Mouse (Mus musculus) kidney, postnatal 10 days (tissue): ENCODE measurements at regions not wholly inside any gene's neighbourhood (a gene's known extent, or its start where the extent isn't known, plus 50 kb on each side); places are given as distances from the start of the nearest gene placed in this dataset.
"Not testable (repeated sequence)": the region's sequence is repeated elsewhere in the genome, so short reads cannot be mapped to it uniquely, and the experiment has no call there.

Source experiments
- DNase-seq: peaks from one replicate; pipeline ENCODE4 v3.0.0; 2021; ENCODE audit warnings: mixed read lengths

DNA sequence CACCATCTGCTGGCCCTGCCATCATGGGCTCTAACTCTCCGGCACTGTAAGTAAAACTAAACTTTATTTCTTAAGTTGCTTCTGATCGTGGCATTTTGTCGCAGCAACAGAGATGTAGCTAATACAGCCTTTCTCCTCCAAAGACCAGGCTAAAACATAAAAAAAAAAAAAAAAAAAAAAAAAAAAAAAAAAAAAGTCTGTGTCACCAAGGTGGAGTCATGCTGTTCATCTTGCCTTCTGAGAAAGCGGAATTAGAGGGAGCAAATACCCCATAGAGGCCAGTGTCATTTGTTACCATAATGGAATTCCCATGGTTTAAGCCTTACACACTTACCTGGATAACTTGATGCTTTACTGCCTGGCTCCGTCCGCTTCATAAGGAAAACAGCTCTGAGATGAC is 136.9 kb upstream of the Rybp start:
- no peak for DNase-seq

DNA sequence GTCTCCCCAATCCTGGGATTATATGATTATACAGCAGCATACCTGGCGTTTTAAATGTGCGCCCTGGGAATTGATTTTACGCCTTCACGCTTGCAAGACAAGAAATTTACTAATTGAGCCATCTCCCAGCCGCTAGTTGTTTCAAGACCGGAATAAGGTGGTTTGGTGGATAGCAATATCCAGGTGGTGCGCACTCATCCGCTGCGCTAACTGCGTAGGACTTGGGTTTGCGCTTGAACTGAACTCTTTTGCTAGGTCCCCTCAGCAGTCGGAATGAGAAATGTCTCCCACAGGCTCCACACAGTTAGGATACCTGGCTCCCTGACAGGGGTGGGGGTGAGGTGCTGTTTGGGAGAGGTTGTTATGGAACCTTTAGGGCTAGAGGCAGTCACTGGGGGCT is 136.4 kb upstream of the Rybp start:
- DNase-seq: no peak

GRCm38 (mm10) chr6:100422603-100423002 is 135.3 kb upstream of the Rybp start:
- no peak for DNase-seq

DNA sequence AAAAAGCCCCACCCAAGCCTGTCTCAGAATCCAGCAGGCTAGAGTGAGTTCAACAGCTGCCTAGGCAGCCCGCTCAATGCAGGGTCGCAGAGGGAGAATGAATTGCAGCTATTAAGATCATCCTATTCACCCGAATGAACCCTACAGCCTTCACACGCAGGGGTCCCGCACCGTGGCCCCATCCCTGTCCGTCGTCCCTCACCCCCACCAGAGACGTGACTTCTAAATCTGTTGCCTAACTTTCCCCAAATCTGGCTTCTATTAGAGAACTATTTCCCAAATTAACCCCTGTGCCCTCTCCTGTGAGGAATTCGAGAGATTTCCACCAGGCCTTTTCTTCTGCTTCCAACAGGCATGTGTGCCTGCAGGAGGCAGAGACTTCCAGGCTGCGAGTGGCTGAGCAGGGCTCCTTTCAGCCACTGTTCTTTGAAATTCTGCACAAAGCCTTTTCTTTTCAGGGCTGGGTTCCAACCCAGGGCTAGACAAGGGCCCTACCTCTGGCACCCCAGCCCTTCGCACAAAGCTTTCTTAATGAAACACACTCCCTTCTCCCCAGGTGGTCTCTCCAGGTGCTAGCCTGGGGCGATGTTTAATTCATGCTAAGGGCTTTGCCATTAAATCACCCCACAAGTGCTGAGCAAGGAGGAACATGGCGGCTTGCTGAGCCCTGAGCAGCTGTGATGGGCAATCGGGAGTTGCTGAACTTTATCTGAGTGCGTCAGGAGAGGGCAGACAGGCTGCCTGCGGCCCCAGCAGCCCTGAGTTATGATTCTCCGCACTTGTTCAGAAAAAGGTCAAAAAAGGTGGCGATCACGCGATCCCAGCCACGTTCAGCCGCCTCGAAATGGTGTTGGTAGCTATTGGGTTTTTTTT is 134.7 kb upstream of the Rybp start:
- DNase-seq: no peak

DNA sequence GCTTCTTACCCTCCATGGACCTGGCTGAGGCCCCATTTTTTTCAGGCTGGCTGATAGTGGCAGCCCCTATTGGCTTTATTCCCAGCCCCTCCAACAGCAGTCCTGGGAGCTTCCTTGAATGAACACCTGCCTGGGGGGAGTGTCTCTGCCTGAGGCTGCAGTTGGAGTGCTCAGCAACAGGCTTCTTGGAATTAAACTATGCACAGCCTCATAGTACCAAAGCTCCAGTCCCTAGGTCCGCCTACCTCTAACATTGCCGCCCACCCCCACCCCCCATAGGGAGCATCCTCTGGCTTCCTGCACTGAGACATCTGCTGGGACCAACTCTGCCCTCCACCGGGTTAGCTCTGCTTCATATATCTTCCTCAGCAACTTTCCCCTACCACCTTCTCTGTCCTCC is 133.3 kb upstream of the Rybp start:
- no peak for DNase-seq

DNA sequence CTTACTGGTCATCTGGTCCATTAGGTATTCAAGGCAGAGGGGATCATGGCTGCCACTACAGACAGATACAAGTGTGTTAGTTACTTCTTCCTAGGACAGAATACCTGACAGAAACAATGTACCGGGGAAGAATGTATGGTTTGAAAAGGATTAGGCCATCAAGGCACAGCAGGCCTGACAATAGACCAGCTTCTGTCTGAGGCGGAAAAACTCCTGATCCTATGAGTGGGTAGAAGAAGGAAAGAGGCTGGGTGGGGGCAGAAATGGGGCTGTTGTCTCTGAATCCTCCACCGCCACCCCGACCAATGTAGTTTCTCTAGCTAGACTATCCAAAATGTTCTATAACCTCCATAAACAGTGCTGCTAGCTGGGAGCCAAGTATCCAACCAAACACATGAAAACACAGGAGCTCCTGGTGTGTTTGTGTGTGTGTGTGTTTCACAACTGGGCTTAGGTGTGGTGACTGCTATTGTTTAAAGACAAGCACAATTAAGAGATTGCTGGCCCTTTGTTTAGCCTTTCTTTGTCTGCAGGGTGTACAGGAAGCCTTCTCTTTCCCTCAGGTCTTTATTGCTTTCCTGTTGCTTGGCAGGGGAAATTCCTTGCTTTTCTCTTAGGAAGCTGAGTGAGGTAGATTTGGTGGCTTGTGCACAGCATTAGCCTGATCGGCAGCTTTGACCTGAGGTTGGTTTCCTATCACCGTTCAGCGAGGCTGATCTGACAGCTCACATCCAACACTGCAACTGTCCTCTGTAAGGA is 132.7 kb upstream of the Rybp start:
- no peak for DNase-seq

DNA sequence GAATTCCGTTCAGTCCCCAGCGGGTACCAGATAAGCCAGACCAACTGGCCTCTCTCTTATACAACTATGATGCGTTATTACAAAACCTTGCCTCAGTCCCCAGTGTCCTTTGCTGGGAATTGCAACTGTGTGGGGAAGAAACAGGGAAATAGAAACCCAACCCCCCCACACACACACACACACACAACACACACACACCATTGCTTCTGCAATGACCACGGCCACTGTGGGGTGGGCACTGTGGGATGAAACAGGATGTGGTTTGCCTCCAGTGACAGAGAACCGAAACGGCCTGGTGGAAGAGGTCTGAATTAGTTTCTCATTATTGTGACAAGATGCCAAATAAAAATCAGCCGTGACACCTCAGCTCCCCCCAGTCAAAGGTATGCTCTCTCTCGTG is 128.8 kb upstream of the Rybp start:
- no peak for DNase-seq

GRCm38 (mm10) chr6:100415514-100415913 is 128.2 kb upstream of the Rybp start:
- DNase-seq: no peak

DNA sequence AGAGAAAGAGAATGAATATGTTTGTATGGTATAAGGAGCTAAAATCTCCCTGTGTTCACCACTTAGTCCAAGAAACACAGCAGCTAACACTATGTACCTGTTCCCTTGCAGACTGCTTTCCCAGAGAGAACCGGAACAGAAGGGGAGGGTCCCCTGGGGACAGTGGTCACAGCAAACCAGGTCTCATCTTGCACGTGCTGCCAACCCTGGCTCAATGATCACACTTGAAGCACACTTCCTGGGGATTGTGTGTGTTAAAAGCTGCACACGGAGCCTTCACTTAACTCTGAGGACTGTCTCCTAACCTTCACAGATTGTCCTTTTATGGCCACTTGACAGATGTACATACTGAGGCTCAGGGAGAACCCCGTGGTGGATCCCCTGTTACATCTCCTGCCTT is 127.6 kb upstream of the Rybp start:
- no peak for DNase-seq

- no peak for DNase-seq
Measured at GRCm38 (mm10) chr6:100412486-100412885, 125.2 kb upstream of the Rybp start.

DNA sequence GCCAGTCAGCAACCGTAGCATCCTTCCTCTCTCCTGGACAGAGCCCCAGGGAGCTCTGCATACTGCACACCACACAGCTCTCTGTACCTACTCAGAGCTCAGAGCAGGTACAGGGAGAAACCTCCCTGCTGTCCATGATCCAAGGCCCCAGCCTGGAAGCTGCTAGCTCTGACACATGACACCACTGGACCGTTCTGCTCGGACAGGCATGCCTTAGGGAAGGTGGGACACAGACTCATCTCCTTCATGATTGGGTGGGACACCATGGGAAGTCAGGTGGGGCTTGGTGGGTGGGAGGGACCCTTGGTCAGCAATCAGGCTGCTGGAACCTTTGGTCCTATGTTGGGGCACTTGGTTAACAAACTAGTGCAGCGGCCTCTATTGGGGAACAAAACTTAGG is 124.7 kb upstream of the Rybp start:
- DNase-seq: no peak

DNA sequence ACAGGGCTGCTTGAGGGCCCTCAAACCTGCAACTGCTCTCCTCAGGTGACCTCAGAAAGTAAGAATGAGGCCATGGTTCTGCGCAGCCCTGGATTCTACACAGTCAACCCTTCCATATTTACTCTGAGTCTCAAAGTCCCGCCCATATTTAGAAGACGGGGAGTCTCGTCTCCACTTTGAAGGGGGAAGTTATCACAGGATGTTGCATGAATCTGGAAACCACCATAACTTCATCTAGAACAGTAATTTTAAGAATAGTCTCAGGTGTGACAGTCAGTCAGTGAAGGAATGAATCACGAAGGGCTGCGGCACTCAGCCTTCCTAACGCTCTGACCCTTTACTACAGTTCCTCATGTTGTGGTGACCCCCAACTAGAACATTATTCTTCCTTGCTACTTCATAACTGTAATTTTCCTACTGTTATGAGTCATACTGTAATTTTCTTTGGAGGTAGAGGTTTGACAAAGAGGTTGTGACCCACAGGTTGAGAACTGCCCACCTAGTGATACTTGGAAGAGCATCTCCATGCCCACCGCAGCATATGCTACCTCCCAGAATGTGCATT is 122.9 kb upstream of the Rybp start:
- no peak for DNase-seq

- DNase-seq: no peak
Measured at GRCm38 (mm10) chr6:100408826-100409225, 121.5 kb upstream of the Rybp start.

GRCm38 (mm10) chr6:100406504-100406903 is 119.2 kb upstream of the Rybp start:
- DNase-seq: no peak

DNA sequence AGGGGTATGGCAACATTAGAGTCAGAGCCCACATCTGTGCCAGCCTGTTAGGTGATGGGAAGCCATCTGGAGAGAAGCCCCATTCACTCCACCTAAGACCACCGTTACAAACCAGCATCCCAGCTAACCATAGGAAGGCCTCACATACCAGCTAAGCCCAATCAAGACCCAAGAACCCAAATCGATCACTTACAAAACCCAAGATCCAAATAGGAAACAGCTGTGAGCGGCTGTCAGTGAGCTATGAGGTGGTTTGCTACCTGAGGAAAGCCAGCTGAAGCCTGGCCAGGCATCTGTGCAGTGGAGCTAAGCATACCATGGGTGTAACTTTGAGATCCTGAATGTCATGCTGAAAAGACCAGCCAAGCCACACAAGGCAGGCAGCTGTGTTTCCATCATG is 116.9 kb upstream of the Rybp start:
- DNase-seq: no peak

GRCm38 (mm10) chr6:100402716-100403115 is 115.4 kb upstream of the Rybp start:
- DNase-seq: peak; percentile 27

GRCm38 (mm10) chr6:100401728-100402127 is 114.4 kb upstream of the Rybp start:
- no peak for DNase-seq

- not testable (repeated sequence) for DNase-seq
Measured at GRCm38 (mm10) chr6:100399387-100399786, 112.1 kb upstream of the Rybp start.

- DNase-seq: no peak
Measured at GRCm38 (mm10) chr6:100396311-100397200, 109.3 kb upstream of the Rybp start.

DNA sequence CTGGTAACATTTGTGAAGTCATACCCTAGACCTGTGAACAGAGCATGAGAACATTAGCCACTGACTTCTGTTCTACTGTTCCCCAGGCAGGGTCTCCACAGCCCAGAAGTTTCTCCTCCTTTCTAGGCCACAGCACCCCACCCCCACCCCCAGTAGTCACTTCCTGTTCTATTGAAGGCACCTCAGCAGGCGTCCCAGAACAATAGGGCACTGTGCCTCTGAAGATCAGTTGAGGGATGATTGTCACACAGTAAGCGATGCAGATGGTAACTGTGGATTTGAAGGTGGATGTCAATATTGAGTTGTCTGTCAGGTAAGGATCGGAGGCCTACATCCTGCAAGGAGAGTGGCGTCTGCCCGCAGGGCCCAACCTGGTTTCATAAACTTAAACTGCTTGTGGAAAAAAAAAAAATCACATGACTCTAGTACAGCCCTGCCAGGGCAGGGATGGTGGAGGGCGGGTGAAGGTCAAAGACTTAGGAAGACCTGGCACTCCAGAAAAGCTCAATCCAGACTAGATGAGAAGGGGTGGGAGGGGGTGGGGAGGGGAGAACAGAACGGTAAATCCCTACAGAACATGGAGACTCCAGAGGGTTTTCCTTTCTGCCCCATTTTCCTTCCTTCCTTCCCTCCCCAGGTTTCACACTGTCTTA is 103.1 kb upstream of the Rybp start:
- DNase-seq: no peak

- no peak for DNase-seq
Measured at GRCm38 (mm10) chr6:100387042-100387441, 99.8 kb upstream of the Rybp start.

DNA sequence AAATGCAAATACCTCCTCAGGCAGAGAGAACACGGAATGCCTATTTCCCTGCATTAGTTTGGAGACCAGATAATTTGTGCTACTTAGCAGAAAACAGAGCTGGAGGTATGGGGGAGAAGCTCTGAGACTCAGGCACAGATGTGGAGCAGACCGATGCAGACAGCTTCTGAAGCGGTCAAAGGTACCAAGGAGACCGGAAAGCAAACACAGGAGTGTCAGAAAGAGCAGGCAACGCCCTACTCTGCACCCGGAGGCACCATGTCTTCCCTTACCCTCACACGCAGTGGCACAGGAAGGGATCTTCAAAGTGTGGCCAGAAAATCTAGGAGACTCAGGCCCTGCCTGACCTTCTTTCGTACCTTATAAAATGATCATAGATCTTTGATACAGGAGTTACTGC is 98.4 kb upstream of the Rybp start:
- no peak for DNase-seq
